Mouse (Mus musculus): Measurements from ENCODE around the gene Inpp5e.

Inpp5e gene

DNA sequence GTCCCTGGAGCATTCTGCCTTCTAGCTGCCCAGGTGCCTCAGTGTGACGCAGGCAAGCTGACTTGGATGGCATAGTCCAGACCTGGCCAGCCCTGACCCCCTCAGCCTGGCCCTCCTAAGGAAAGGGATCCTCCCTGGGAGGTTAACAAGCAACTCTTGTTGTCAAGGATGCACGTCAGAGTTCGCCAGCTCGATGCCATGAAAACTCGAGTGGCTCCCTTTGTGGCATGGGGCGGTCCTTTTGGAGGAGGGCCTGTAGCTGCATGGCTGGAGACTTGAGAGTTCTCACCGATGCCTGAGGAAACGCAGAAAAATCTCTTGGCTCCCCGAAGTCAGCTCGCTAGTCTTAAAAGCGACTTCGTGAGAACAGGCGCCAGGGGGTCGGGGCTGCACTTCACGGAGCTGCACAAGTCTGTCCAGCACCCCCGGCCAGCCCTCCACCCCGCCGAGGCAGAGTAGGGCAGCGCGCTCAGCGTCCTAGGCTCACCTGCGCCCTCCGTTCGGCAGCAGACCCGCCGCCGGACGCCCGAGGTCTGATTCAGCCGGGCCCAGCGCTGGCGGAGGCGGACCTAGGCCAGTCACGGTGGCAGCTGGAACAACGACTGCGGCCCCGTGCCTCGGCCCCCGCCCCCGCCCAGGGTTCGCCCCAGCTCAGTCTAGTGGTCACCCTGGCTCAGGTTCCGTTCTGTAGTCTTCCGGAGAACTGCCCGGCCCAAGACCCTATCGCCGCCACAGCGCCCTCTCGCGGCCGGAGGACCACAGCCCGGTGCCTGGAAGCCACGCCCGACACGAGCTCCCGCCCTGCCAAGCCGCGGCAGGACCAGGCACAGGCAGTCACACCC, at the start of gene Inpp5e:
Gene Inpp5e (minus strand): TSS at position 689 of the 842 bp plus-strand sequence.
- ChIA-PET POLR2A (interaction anchor here (0.6 to 5.7 kb wide), 97 partner anchors 8 to 511 kb away, joined by 3 to 127 read pairs (median 5); partner anchors contain the start of genes Dnlz (in 3 of the 4), Sec16a (in 3 of the 4), Snapc4 (in 3 of the 4) and Entr1 (in 2 of the 4)), CTCF (interaction anchor here (0.5 to 3.7 kb wide), 115 partner anchors 9 to 1386 kb away, joined by 3 to 34 read pairs (median 5); partner anchors contain the start of genes Dnlz (in 3 of the 4), Snapc4 (in 3 of the 4), Entr1 (in 2 of the 4) and Gm20532 (in 2 of the 4))

DNA sequence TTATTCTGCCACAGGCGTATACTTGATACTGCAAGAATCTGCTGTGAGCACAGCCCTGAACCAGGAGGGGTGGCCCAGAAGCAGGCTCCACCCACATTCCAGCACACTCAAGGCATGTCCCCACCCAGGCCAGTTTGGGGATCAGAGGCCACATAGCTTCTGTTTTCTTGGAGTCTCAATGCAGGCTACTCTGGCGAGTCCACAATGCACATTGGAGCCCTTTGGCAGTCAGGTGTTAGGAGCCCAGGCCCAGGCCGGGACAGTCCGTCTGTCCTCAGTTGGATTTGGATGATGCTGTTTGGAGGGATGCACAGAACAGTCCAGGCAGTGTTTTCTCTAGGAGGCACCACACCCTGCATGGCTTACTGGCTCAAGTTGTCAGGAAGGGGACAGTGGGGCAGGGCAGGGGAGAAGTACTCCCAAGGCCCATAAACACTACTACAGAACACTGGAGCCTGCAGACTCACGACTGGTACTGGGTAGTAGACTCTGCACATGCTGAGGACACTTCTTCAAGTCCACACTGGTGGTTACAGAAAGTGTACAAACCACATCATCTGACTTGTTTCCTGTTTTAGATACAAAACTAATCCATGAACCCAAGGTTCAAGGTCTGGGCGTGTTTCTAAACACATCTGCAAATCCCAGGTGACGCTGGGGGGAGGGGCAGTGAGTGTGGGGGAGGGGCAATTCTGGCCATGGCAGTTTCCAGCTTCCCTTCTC, 49.6 kb upstream of the Inpp5e start:
- ChIA-PET POLR2A (interaction anchor here (0.6 to 12.9 kb wide), 97 partner anchors 9 to 482 kb away, joined by 3 to 469 read pairs (median 6); partner anchors contain the start of genes Gm20532 (in 3 of the 4), Sec16a (in 3 of the 4), Agpat2 (in 2 of the 4) and Camsap1 (in 2 of the 4)), CTCF (interaction anchor here (0.6 to 3.2 kb wide), 15 partner anchors 10 to 451 kb away, joined by 3 to 13 read pairs (median 3); partner anchors contain the start of gene Sec16a (in 2 of the 4))

DNA sequence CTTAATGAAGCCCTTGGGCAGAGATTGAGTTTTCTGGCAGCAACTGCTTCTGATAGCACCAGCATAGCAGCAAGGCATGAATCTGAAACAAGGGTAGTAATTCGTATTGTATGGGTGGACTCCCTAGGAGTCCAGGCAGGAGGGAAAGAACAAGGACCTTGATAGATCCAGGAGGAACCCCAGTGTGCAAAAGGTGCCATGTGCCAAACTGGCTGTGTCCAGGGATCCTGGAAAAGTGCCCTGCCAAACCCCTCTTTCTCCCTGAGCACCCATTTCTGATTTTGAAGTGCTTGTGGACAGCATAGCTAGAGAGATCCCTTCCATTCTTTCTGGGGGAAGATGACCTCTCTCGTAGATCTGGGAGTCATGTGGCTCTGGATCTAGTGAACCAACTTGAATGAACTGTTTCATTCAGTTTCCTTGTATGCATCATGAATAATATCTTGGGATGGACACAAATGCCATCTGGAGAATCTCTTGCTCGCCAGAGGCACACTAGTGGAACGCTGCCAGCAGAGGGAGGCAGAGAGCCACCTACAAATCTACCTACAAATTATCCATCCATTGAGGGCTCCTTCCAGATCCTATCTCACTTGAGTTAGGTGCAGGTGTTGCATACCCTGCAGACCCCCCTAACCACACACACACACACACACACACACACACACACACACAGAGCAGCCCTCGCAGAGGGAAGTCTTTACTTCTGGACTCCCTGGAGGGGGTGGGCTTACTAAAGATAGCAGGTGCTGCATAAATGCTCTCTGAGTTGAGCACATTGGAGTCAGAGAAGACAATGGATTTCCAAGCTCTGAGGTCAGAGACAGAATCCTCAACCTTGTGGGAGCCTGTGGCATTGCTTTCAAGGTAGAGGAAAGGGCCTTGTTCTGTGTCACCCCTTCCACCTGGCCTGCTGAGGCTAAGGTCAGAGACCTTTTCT, 40.4 kb upstream of the Inpp5e start:
- ChIA-PET POLR2A (interaction anchor here (0.6 to 14.9 kb wide), 19 partner anchors 8 to 187 kb away, joined by 3 to 469 read pairs (median 4); no protein-coding TSS in a partner anchor), CTCF (interaction anchor here (0.6 to 3.0 kb wide), 27 partner anchors 10 to 395 kb away, joined by 3 to 19 read pairs (median 4); partner anchors contain the start of gene Inpp5e (in 1 of the 4))

DNA sequence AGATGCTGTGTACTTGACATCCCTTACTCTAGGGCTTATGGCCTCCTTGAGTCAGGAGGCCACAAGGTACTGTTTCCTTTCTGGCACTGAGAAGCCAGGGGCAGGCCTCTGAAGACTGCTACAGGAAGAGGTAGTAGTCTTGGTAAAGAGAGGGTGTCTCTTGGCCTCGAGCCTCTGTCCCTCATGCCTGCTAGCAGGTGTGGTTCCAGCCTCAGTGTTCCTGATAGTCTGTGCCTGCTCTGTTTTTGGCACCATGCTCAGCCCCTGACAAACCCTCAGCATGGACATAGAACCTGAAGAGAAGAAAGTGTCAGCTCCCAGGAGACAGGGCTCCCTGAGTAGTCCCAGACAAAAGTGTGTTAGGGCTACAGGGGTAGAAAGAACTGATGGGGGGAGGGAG, 38.4 kb upstream of the Inpp5e start:
- CTCF ChIA-PET = interaction anchor here in 3 of 4 experiments (0.8 to 3.0 kb wide), 4 partner anchors 12 to 115 kb away, joined by 3 to 13 read pairs (median 4); partner anchors contain the start of gene Inpp5e (in 1 of the 3)
- POLR2A ChIA-PET = interaction anchor here in 3 of 4 experiments (0.6 to 14.9 kb wide), 13 partner anchors 11 to 164 kb away, joined by 3 to 469 read pairs (median 34); partner anchors contain the start of genes Dnlz (in 1 of the 3) and Inpp5e (in 1 of the 3)

DNA sequence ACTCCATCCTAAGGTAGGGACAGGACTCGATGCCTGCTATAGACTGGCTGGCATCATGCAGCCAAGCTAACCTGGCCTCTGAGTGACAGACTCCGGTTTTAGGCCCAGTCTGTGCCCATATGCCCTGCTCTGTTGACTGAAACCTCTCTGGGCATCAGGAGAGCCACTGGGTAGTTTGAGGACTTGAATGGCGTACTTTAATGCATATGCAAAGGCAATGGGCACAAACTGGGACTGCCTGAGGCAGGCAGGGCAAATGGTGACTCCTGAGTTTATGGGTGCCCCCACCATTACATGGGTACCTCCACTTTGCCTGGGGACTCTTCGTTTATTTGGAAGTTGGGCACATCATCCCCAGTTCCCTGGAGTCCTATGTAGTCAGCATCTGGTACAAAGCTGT, 37.7 kb upstream of the Inpp5e start:
- CTCF ChIA-PET = interaction anchor here in 3 of 4 experiments (0.5 to 1.9 kb wide), 8 partner anchors 13 to 148 kb away, joined by 3 to 28 read pairs (median 4); partner anchors contain the start of gene Inpp5e (in 2 of the 3)

DNA sequence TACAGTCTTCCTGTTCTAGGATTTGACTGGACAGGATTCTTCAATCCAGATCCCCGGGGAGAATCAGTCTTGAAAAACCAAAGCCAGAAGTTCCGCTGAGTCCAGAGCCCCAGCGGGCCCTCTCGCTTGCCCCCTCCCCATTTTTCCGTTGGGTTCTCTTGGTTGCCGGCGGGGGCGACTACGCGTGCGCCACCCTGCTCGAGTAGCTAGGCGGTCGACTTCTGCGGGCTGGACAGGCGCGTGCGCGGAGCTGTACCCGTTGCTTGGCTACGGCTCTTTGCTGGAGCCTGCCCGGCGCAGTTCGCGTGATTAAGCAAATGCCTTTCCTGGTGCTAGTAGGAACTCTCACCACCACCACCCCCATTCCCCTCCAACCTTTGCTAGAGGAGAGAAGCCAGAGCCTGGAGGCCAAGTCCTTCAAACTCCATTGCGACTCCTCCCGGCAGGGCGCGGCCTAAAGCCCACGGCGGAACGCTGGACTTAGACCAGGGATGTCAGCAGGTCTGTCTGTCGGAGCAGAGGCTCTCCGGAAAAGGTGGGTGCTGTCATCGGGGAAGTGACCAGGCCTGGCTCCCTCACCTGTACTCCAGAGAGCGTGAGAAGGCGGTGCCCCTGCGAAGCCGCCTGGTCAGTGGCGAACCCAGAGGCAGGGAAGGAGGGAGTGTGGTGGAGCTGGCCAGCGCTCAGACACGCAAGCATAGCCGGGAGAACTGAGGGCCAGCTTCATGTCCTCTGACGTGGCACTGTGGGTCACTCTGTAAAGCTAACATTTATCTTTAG, 36.9 kb upstream of the Inpp5e start:
- CTCF ChIA-PET = interaction anchor here (0.6 to 1.9 kb wide), 34 partner anchors 12 to 1537 kb away, joined by 3 to 28 read pairs (median 4); partner anchors contain the start of genes Inpp5e (in 2 of the 4), Agpat2 (in 1 of the 4), Dnlz (in 1 of the 4) and Gm20532 (in 1 of the 4)
- POLR2A ChIA-PET = interaction anchor here (0.6 to 14.9 kb wide), 178 partner anchors 9 to 1174 kb away, joined by 3 to 469 read pairs (median 5); partner anchors contain the start of genes Agpat2 (in 3 of the 4), Inpp5e (in 3 of the 4), Surf6 (in 3 of the 4) and Dnlz (in 2 of the 4)

More for the DNA sequence above, 37.7 kb upstream of the Inpp5e start:
- POLR2A ChIA-PET = interaction anchor here in 3 of 4 experiments (0.7 to 14.9 kb wide), 40 partner anchors 11 to 456 kb away, joined by 3 to 469 read pairs (median 13); partner anchors contain the start of genes Inpp5e (in 3 of the 3), Dnlz (in 1 of the 3), Gm20532 (in 1 of the 3) and Snapc4 (in 1 of the 3)

DNA sequence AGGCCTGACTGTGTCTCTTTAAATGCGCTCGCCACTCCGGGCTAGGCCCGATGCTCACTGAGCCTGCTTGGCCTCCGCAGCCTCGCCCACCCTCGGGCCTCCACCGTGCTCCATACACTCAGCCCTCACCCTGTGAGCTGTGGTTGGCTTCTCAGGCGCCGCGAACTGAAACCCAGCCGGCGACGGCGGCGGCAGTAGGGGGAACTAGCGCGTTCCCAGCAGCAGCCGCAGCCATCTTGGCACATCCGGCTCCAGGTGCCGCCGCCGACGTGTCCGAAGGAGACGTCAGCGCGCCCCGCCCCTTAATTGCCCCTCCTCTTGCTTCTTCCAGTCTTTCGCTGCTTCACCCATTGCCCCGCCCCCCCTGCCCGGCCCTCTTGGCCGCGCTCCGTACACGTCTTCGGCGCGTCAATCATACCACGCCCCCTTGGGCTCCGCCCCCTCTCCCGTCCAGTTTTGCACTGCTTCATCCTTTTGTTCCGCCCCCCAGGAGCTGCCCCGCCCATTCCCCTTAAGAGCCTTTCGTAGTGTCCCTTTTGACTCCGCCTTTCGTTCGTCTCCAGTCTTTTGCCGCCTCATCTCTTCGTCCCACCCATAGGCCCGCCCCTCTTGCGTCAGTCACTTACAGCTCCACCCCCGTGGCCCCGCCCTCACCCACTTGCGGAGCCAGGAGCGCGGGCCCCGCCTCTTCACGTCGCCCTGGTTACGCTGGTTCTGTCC, 36.1 kb upstream of the Inpp5e start, which contains the start of gene Sec16a:
Gene Sec16a (minus strand): TSS at position 271 of the 720 bp plus-strand sequence.
- ChIA-PET CTCF (interaction anchor here (0.6 to 1.9 kb wide), 35 partner anchors 13 to 1536 kb away, joined by 3 to 28 read pairs (median 4); partner anchors contain the start of genes Inpp5e (in 2 of the 4), Agpat2 (in 1 of the 4), Dnlz (in 1 of the 4) and Gm20532 (in 1 of the 4)), POLR2A (interaction anchor here (0.5 to 14.9 kb wide), 178 partner anchors 8 to 1173 kb away, joined by 3 to 469 read pairs (median 5); partner anchors contain the start of genes Agpat2 (in 3 of the 4), Inpp5e (in 3 of the 4), Surf6 (in 3 of the 4) and Dnlz (in 2 of the 4))

DNA sequence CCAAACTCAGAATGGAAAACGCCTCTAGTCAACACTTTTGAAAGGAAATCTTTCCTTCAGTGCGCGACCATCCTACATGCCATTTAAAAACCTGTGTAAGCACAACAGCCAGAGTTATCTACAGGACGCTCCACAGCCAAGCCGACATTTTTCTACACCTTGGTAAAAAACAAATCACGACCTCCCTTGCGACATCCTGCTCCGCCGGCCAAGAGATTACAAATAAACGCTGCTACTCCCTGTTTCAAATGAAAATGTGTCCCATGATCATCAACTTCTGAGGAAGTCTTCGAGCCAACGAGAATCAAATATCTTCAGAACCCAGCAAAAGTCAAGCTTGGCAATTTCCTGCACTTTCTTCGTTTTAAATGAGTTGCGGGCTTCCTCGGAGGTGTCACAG, 35.4 kb upstream of the Inpp5e start:
- ChIA-PET CTCF (interaction anchor here in 1 of 4 experiments (0.7 kb wide), 1 partner anchor 211 kb away, joined by 3 read pairs; no protein-coding TSS in a partner anchor), POLR2A (interaction anchor here in 3 of 4 experiments (0.5 to 14.9 kb wide), 42 partner anchors 9 to 468 kb away, joined by 3 to 469 read pairs (median 11); partner anchors contain the start of genes Inpp5e (in 3 of the 3), Camsap1 (in 2 of the 3), Surf6 (in 2 of the 3) and Agpat2 (in 1 of the 3))

DNA sequence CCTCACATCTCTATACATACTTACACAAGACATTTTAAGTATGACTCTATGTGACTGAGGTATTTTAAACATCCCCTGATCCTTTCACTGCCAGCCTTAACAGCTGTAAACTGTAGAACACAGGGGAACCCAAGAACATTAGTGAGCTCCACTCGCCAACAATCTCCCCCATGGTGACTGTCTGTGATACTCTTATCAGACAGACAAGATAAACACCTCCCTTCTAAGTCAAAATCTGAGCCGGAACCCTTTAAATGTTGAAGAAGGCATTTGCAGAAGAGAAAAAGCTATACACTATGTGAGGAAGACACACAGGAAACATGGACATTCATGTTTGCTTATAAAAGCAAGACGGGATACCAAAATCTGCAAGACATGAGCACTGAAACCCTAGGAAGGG, 34.9 kb upstream of the Inpp5e start:
- CTCF ChIA-PET = interaction anchor here in 2 of 4 experiments (0.5 to 1.2 kb wide), 2 partner anchors 35 to 94 kb away, joined by 3 to 4 read pairs; partner anchors contain the start of gene Inpp5e (in 1 of the 2)
- POLR2A ChIA-PET = interaction anchor here in 3 of 4 experiments (0.8 to 14.9 kb wide), 53 partner anchors 9 to 468 kb away, joined by 3 to 469 read pairs (median 7); partner anchors contain the start of genes Inpp5e (in 3 of the 3), Camsap1 (in 2 of the 3), Surf6 (in 2 of the 3) and Agpat2 (in 1 of the 3)

DNA sequence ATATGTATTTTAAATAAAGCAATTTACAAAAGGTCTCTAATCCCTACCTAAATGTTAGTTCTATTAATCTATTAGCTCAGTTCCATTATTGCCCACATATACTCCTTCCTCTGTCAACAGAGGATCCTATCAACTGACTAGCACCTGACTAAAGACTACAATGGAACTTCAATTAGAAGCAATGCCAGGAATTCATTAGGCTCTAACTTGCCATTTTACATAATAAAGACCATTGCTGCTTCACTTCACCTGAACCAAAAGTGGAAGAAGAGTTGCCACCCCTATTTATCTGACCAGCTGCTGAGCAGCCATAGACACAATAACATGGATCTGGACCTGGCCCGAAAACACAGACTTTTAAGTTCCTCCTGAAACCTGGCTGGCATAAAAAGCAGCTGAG, 33.8 kb upstream of the Inpp5e start:
- ChIA-PET CTCF (interaction anchor here in 2 of 4 experiments (0.6 to 1.2 kb wide), 4 partner anchors 17 to 289 kb away, joined by 3 to 4 read pairs (median 3); partner anchors contain the start of gene Inpp5e (in 1 of the 2)), POLR2A (interaction anchor here in 3 of 4 experiments (0.6 to 14.9 kb wide), 76 partner anchors 8 to 736 kb away, joined by 3 to 469 read pairs (median 5); partner anchors contain the start of genes Inpp5e (in 3 of the 3), Agpat2 (in 2 of the 3), Entr1 (in 2 of the 3) and Pmpca (in 2 of the 3))

DNA sequence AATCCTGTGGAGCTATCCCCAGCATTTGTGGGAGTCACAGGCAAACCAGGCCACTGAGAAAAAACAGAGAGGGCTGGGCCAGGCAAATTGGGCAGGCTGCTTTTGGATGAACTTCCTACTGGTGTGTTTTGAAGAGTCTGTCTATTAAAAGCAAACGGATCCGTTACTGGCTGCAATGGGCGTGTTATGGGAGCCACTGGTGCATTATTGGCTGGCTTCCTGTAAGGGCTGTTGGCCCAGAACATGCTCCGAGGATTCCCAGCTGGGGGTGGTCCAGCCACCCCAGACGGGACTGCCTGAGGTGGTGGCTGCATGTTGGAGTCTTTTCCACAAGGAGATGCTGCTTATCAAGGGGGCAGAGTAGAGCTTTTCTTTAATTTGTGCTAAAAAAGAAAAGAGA, 32.7 kb upstream of the Inpp5e start:
- CTCF ChIA-PET = no interaction called here
- POLR2A ChIA-PET = interaction anchor here in 3 of 4 experiments (0.6 to 14.9 kb wide), 29 partner anchors 8 to 200 kb away, joined by 3 to 469 read pairs (median 7); partner anchors contain the start of genes Entr1 (in 2 of the 3), Inpp5e (in 2 of the 3), Pmpca (in 2 of the 3) and Agpat2 (in 1 of the 3)

DNA sequence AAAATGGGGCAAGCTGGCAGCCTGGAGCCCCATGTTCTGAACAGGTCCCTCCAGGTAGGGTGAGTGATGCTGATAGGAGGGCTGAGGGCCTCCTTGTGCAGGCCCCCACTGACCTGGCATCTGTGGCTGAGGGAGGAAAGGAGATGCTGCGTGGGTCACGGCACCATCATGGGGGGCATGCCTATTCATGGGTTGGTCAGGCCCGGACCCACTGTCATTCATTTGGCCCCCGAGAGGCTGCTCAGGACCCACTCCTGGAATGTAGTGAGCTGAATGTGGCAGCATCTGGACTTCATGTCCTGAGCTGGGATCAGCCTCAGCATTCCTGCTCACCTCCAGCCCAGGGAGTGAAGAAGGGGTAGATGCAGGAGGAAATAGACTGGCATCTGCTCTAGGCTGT, 32.3 kb upstream of the Inpp5e start:
- POLR2A ChIA-PET = interaction anchor here in 3 of 4 experiments (0.5 to 14.9 kb wide), 26 partner anchors 9 to 230 kb away, joined by 3 to 469 read pairs (median 6); partner anchors contain the start of genes Entr1 (in 2 of the 3), Inpp5e (in 2 of the 3), Pmpca (in 2 of the 3) and Agpat2 (in 1 of the 3)

DNA sequence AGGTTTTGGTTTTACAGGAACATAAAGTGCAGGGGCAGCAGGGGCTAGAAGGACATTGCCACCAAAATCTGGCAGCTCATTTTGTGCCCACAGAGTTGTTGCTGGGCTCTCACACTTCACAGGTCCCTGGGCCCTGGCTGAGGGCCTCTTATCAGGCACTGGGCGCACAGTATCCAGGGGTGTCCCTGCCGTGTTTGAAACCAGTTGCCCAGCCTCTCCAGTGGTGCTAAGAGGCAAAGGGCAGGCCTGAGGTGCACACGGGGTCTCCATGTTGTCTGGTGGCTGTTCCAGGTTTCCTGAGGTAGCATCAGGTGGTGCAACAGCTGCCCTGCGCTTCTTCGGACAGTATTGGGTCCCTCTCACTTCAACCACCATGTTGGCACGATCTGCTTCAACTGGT, 30.7 kb upstream of the Inpp5e start:
- CTCF ChIA-PET = no interaction called here
- POLR2A ChIA-PET = interaction anchor here in 2 of 4 experiments (1.3 to 14.9 kb wide), 6 partner anchors 9 to 127 kb away, joined by 3 to 297 read pairs (median 7); partner anchors contain the start of gene Inpp5e (in 1 of the 2)

More for the DNA sequence above, 32.3 kb upstream of the Inpp5e start:
- CTCF ChIA-PET = no interaction called here

DNA sequence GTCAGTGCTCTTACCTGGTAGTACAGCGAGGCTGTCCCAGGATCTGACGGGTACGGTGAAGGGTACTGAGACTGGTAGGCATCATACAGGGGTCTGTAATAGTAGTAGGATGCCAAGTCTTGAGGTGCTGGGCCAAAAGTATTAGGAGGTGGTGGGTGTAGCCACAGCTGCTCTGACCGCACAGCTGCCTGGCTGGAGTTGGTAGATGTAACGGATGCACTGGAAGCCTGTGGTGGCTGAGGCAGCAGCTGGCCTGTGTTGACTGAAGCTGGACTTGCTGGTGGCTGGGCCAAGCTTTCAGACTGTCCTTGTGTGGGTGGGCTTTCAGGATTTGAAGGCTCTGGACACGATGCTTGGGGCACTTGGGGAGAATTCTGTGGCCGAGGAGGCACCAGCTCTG, 29.4 kb upstream of the Inpp5e start:
- POLR2A ChIA-PET = interaction anchor here (0.7 to 14.9 kb wide), 20 partner anchors 8 to 118 kb away, joined by 3 to 297 read pairs (median 4); partner anchors contain the start of genes Inpp5e (in 3 of the 4), Entr1 (in 1 of the 4), Pmpca (in 1 of the 4) and Snapc4 (in 1 of the 4)
- CTCF ChIA-PET = interaction anchor here in 1 of 4 experiments (1.0 to 2.5 kb wide), 2 partner anchors 8 to 29 kb away, joined by 3 to 11 read pairs; partner anchors contain the start of gene Inpp5e
